Mouse (Mus musculus) ovary, postnatal 10 days (tissue): ENCODE results near the gene Esyt3.

ENCODE experiments used
- DNase-seq: peaks from one replicate; pipeline ENCODE4 v3.0.0; 2022; ENCODE audit warnings: low spot score

Gene Esyt3

DNA sequence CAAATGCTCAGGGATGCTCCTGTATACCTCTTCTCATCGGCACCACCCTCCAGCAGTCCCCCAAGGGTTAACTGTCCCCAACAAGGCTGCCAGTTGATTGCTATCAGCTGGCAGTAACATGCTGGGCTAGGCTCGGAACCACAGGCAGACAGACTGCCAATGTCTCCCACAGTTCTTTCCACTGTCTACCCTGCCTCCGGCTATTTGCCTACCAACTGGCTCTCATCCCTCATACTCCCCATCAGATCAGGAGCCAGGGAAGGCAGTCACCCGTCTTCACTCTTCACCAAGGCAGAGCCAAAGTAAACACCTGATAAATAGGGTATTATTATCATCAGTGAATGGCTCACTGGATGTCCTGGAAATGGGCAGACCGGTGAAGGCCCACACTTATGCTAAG, 3.6 kb downstream of the Esyt3 start:
- no peak for DNase-seq

DNA sequence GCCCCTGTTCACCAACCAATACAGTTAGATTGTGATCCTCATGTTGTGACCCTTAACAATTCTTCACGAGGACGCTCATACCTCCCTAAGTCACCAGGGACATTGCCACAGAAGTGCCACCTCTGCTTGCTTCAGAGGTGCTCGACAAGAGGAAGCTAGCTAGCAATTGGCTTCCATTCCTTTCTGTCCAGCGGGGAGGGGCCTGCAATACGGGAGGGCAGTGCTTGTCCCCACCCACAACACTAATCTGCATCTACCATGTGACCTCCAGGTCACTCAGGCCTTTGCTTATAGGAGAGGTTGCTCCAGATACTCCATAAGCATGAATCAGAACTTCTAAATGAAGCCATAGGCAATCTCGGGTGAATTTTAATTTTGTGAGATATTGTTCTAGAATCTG, 5.0 kb downstream of the Esyt3 start:
- DNase-seq: no peak

DNA sequence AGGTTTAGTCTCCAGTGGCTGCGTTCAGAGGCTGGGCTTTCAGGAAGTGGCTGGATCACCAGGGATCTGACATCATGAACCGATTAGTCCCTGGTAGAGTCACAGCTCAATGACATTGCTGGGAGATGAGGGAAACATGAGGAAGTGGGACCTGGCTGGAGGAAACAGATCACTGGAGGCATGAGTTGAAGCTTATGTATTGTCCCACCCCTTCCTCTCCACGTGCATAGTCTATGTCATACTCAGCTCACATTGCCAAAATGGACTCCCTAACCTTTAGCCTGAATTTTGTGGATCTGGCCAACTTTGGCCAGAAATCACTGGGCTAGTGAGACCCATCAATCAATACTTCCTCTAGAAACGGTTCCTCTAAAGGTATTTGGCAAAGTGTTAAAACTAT, 5.4 kb downstream of the Esyt3 start:
- DNase-seq: no peak

DNA sequence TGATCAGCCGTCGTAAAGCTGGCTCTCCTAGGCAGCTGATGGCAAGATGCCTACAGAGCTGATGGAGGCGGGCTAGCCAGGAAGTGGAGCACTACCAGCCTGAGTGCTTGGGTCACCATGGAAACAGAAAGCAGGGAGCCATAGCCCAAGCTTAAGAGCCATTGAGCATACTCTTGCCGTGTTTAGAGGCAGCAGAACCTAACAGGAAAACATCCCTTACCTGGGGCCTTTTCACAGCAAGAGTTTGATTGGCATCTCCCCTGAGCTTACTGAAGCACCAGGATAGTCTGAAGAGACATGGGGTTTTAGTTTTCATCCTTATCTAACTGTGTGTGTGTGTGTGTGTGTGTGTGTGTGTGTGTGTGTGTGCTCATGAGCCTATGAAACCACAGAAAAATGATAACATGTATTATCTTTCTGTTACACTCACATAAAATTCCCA, 13.0 kb downstream of the Esyt3 start:
- no peak for DNase-seq

DNA sequence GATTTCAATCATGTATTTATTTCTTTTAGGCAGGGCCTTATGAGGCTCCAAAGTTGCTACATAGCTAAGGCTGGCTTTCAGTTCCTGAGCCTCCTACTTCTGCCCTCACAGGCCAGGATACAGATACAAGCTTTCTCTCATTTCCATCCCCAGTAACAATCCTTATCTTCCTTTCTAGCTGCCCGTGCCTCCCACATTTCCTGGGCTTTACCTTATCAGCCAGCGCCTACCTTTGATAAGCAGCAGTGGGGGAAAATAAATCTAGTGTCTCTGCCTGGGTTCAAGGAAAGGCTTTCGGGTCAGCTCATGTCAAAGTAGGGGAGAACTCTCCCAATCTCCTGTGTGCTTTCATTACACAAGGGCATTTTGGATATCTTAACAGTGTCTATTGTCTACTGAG, 16.8 kb downstream of the Esyt3 start:
- no peak for DNase-seq

DNA sequence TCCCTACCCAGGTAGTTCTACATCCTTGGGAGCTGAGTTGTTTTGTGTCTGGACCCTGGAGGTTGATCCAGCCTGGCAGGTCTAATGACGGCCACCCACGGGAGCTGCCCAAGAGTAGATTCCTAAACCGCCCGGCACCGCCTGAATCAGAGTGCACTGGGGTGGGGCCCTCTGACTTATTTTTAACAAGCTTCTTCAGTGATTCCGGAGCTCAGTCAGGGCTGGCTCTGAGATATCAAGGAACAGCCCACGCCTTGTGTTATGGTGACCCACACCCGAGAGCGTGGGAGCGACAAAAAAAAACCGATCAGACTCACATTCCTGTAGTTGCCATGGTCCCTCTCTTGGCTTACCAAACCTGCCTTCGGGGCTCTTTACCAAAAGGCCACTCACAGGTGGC, 18.2 kb downstream of the Esyt3 start:
- DNase-seq: no peak

DNA sequence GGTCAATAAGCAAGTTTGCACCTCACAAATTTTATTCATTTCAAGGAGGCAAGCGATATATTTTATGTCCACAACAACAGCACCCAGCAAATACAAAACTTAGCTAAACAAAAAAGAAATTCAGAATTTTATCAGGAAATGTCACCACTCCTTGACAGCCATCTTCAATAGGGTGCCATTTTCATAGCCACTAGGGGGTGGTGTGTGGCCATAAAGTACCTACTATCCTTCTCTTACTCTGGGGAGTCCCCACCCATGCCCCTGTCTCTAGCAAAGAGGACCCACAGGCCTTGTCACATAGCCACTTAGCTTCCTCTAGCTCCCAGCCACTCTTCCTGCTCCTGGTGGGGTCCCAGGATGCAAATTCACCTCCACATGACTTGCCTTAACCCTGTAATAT, 19.2 kb downstream of the Esyt3 start:
- no peak for DNase-seq

DNA sequence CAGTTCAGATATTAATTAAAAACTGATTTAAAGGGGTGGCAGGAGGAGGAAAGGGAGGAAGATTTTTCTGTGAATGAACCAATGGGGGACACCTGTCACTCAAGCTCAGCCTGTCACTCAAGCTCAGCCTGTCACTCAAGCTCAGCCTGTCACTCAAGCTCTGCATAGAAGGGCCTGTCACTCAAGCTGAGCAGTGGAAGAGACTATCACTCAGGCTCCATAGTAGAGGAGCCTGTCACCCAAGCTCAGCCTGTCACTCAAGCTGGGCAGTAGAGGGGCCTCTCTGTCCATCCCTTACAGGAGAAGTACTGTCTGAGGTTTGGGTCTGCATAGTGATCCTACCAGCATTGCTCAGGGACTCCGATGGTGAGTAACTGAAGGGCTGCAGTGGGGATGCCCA, 20.1 kb downstream of the Esyt3 start:
- DNase-seq: no peak

DNA sequence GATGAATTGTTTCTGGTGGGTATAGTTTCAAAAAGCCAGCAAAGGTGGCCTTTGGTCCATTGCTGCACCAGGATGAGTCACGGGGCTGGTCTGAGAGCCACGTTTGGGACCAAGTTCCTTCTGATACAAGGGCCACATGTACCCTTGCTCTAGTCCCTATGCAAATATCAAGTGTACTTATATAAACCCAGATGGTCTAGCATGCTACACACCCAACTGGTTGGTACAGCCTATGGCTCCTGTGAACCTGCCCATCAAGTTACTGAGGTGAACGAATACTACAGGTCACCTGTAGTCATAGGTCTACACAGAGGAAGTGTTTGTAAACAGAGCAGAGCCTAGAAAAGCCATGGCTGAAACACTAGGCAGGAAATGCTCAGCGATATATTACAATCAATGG, 21.8 kb downstream of the Esyt3 start:
- no peak for DNase-seq

DNA sequence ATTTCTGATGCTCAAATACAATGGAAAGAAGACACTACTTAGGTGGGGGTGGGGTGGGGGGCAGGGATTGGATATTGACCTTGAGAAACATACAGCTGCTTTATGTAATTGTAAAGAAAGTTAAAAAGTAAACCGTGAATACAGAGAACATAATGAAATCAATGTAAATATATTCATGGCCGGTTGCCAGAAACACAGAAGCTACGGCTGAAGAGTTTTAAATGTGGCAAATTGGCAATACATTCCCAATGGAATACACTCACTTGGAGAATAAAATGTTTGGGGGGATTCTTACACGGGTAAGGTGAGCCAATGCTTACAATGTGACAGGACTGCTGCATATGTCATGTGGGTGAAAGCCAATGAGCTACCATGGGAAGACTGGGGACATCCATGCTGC, 31.5 kb downstream of the Esyt3 start:
- DNase-seq: no peak

DNA sequence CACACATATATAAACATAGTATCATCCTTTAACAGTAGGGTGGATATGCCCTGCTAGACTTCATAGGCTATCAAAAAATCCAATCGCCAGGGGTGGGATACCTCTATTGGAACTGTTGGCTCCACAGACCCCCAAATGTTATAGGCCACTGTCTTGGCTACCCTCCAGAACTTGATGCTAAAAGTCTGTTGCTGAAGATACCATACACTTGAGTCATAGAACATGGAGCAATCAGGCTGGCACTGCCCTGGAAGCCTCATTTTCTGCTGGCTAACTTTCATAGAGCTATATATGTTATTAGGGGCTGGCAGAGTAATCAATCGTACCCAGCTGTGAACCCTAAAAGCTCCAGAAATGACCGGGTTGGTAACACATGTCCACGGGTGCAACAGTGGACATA, 32.4 kb downstream of the Esyt3 start:
- no peak for DNase-seq

DNA sequence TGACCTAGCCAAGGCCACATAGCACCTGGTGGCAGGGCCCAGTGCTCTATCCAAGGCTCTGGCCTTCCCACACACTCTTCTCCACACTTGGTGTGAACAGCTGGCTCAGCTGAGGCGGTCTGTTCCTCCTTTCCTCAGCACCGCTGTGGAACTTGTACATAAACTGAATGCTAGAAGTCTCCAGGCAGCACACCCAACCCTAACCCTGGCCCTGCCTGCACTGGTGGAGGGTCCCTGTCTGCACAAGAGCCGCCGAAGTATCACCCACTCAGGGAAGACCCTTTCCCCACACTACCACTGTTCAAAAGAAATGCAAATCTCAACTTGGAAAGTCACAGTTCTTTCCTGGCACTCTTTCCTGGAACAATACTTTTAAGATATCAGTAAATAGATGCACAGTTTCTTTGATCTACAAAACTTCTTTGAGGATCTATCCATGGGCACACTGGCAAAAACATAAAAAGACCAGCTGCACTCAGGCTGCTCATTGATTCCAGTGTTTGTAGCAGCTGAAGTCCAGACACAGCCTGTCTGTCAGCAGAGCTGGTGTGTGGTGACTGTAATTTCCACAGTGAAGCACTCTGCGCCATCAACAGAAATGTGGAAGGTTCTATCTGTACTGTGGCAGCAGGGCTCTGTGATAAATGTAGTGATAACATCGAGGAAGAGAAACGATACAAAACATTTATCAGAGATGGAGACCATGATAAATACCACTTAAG, 33.0 kb downstream of the Esyt3 start:
- DNase-seq: no peak

DNA sequence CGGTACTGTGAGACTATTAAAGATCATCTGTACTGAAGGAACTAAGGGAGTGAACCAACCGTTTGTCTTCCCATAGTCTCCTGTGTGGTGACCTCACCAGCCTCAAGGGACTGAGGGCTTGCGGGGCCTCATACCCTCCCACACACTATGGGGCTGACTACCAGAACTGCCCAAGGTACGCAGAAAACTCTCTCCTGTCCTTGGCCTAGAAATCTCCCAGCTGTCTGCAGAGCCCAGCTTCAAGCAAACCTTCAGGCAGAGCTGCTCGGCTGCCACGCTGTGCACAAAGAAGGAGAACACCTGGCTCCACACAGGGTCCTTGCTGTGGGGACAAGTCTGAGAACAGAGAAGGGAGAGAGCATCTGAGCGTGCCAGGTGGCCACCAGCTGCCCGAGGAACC, 38.4 kb downstream of the Esyt3 start:
- DNase-seq: no peak

DNA sequence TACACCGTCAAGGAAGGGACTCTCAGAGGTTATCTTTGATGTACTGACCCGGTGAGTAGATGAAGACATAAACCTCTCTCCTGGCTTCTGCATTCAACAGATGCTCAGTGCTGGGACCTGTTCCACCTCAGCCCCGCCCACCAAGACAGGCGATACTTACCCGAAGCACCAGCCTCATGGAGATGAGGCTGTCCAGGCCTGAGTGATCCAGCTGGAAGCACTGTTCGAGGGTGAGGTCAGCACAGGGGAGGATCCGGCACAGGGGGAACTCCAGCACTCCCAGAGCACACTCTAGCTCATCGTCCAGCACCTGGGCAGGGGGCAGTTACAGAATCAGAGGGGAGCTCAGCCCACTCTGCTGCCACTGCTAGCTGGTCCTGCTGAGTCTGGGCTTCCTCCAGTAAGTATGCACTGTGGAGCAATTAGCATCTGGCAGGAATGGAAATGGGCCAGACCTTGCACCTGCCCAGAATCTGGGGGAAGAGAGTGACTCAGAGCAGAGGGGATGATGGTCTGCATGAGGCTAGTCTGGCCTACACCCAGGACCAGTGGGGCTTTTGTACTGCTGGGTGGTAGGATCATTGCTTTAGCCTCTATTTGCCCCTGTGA, 38.9 kb downstream of the Esyt3 start:
- DNase-seq: no peak

DNA sequence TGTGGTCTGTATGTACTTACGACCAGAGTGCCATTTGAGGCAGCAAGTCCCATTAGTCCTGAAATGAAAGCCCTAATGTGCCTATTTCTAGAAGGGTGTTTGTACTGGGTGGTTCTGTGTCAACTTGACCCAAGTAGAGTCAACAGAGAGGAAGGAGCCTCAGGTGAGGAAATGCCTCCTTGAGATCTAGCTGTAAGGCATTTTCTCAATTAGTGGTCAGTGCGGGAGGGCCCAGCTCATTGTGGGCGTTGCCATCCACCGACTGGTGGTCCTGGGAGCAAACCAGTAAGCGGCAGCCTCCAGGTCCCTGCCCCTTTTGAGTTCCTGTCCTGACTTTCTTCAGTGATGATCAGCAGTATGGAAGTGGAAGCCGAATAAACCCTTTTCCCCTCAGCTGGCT, 52.1 kb downstream of the Esyt3 start:
- DNase-seq: no peak

DNA sequence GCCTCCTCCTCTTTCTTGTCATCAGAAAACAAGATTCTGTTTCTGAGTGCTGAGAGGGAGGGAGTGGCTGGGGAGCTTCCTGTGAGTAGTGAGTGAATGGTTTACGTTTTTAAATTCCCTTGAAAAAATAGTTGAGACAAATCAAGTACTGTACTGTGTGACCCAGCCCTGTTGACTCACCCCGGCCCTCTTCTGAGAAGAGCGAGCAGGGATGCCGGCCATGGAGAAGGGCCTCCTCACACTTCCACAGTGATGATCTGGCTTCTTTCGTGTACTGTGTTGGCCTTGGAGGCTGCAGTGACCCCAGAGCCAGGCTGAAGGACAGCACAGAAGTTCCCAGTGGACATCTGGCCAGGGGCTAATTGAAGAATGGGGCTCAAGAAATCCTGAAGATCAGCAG, 54.1 kb downstream of the Esyt3 start:
- no peak for DNase-seq
